Mouse (Mus musculus) hematopoietic stem cell, adult 5-6 weeks (primary cell): Measurements from ENCODE around the gene Kat6b. TPM values are rescaled to one million over a fixed set of nuclear protein-coding genes. Genes with fewer than 3 reads are reported as not detected.
A peak's percentile ranks its signal among the peaks of the same experiment; 100 is the strongest.

ENCODE experiments used
- ATAC-seq, 2 experiments: fragments of 125-278 bp in 1 of 2; replicated peaks in 1 of 2; 2 replicates each; pipeline ENCODE4 v1.8.0; 2016 to 2017; ENCODE audit warnings: inconsistent platforms in 2 of 2, mild to moderate bottlenecking in 2 of 2, moderate number of reproducible peaks in 2 of 2, low read depth in 1 of 2, moderate TSS enrichment in 1 of 2; ENCODE audit not compliant: low FRiP score in 2 of 2, poor library complexity in 2 of 2, severe bottlenecking in 2 of 2, insufficient read depth in 1 of 2, low TSS enrichment in 1 of 2
- total RNA-seq: library from RNA; stranded (forward); fragments of 172-1452, 232-1000 nt; gene quantifications from 2 replicates; pipeline ENCODE4 v1.2.3, GENCODE M21; 2017

The Kat6b gene
- total RNA-seq, 1 experiment from 2014 or later: 22.0 TPM

DNA sequence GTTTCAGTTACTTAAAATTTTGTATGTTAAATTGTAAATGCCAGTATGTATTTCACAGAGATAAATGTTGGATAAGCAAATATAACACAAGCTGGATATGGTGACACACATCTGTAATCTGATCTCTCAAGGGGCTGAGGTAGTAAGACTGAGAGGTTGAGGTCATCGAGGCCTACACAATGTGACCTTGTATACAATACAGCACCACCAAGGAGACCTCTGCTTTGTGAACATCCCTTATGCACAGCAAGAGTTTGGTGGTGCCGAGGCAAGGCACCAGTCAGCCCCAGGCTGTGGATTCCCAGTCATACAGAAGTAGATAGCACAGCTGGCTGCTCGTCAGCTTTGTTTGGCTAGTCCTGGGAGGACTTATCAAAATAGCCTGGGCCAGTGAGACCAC lies 59.1 kb downstream of the Kat6b start:
- ATAC-seq: no peak

DNA sequence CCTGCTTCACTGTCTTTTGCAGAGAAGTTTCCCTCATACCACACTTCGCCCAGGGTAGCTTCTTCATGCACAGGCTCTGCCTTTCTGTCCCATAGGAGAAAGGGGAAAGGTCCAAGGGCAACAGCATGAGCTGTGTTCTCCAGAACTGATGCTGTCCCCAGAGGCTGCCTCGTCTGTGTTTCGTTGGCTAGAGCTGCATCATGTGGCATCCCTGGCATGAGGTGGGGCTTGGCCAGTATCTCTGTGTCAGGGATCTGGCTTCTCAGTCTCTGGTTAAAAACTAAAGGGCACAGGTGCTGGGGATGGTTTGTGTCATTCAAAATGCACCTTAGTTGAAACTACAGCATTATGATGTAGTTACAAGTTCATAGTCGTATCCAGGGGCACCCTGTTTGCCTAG lies 64.3 kb downstream of the Kat6b start:
- ATAC-seq: no peak

DNA sequence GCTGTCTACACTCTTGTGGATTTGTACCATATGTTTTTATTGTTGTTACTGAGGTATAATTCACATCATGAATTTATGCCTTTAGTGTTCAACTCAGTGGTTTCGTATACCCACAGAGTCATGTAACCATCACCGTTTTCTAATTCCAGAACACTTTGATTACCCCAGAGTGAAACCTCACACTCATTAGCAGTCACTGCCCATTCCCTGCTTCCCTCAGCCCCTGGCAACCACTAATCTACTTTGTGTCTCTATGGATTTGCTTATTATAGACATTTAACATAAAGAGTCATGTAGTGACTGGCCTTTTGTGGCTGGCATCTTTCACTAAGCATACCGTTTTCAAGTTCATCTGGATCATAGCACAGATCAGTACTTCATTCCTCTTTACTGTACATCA lies 65.1 kb downstream of the Kat6b start:
- no peak for ATAC-seq

DNA sequence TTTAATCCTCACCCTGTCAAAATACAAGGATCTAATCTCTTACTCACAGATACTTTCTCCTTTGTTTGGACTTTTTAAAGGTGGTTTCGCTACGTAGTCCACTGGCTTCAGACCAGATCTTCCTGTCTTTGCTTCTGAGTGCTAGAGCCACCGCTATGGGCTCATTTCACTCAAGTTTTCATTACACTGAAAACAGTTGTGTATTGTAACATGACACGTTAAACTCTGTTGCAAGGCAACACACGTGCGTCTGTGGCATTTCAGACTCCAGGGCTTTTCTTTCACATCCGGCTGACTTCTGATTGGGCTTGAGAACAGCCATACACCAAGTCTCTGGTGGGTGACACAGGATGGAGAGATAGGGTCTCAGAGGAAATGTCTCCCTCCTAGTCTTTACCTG lies 66.1 kb downstream of the Kat6b start:
- ATAC-seq: no peak

DNA sequence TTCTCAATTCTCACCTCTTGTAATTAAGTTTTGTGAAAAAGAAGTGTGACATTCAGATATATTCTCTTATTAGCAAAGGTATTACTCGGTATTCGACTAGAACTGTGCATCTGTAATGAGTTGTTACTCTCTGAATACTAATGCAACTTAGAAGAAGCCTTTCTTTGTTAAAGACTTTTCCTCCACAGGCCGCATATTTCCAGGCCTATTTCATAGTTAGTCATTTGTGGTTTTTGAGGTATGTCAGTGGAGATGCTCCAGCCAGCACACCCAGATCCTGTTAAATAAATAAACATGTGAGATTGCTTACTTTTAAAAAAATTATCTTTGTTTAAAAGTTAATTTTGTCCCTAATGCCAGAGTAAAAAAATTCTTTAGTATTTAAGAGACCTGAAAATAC lies 66.7 kb downstream of the Kat6b start:
- no peak for ATAC-seq

DNA sequence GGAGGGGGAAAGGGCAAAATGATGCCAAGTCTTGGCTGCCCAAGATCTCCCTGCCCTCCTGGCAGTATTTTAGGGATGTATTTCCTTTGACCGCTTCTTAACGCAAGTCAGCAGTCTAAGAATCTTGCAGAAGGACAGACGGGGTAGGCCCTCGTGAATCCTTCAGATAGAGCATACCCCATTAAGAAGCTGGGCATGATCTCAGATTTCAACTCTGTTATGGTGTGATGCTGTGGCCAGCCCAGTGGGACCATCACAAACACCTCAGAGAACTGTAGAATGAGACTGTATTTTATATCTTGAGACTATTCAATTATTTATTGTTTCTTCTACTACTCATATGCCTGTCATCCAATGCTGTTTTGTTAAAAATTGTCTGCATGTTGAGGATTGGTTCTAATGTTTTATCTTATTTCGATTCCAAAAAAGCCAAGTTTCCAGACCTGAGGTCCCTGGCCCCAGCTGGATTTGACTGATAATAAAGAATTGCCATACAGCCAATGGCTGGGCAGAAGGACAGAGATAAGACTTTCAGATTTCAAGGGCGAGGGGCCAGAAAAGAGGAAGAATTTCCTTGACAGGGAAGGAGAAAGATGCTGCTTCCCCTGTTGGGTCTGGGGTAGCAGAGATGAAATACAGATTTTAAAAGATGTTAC lies 67.8 kb downstream of the Kat6b start:
- no peak for ATAC-seq

DNA sequence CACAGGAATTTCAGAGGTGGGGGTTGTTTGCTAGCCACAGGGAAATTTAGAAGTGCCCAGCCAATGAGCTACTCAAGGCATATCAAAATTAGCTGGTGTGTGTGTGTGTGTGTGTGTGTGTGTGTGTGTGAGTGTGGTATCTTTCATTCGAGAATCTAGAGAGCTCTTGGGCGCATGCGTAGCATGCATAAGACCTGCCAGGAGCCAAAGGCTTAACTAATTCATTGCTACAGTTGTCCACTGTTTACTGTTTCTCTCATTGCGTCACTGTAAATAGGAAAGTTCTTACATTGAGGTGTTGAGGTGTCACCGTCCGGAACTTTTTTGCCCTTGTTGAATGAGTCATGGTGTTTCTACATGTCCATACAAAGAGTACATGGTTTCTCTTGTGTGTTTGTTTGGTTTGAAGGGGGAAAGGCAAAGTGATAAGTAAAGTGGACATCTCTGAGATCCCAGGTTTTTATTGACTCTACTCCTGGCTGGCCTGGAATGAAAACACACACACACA lies 68.4 kb downstream of the Kat6b start:
- no peak for ATAC-seq

DNA sequence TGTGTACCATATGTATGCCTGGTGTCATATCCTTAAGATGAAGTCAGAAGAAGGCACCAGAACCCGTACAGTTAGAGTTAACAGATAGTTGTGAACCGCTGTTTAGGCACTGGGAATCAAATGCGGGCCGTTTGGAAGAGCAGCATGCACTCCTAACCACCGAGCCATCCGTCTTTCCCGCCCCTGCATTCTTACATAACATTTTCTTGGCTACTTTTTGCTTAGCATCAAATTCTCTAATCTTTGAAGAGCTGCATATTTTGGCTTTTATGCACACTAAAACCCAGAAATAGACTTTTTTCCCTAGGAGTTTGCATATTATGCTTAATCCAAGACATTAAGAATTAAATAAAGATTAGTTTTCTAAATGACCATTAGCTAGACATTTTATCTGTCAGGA lies 69.3 kb downstream of the Kat6b start:
- ATAC-seq: no peak

DNA sequence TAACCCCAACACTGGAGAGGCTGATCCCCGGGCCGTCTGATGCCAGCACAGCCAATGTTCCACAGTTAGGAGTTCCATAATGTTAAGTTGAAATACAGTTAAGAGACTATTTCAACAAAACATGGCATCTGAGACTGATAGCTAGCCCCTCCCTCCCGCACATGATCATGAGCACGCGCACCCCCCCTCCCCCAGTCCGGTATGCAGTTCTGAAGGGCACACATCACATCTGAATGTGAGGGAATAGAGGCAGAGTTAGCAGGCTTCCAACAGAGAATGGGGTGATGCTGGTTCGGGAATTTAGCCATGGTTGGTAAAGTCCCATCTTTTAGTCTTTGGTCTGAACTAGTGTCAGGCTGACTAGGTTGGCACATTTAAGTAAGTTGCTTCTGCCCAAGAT lies 70.4 kb downstream of the Kat6b start:
- ATAC-seq: no peak

DNA sequence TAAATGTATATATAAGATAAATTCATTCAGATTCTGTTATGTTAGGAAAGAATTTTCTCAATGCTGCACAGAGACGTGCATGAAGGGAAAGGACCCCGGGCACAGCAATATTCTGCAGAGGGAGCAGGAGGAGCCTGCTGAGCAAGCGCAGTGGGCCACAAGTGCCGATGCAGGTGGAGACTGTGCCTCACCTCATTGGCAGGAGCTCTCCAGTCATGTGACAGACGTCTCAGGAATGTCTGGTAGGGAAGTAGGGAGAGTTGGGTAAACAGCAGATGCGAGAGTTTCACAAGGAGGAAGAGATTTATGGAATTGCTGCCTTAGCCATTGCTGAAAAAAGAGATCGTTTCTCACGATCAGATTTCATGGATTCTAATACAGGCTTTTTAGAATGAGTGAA lies 71.7 kb downstream of the Kat6b start:
- ATAC-seq: no peak

DNA sequence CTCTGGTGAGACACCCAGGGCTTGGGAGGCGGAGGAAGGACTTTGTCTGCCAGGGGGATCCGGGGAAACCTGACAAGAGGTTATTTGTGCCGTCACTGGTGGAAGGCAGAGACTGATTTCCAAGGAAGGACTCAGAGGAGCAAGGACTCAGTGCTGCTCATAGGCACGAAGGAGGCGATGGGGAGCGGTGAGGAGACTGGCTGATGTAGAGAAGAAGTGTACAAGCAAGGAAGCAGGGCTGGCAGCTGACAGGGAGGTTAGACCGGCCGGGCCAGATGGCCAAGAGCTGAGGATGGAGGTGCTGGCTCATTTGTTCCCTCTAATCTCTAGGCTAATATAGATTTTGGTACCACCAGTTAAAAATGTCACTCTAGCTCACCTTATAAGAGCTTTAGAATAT lies 72.8 kb downstream of the Kat6b start:
- no peak for ATAC-seq

DNA sequence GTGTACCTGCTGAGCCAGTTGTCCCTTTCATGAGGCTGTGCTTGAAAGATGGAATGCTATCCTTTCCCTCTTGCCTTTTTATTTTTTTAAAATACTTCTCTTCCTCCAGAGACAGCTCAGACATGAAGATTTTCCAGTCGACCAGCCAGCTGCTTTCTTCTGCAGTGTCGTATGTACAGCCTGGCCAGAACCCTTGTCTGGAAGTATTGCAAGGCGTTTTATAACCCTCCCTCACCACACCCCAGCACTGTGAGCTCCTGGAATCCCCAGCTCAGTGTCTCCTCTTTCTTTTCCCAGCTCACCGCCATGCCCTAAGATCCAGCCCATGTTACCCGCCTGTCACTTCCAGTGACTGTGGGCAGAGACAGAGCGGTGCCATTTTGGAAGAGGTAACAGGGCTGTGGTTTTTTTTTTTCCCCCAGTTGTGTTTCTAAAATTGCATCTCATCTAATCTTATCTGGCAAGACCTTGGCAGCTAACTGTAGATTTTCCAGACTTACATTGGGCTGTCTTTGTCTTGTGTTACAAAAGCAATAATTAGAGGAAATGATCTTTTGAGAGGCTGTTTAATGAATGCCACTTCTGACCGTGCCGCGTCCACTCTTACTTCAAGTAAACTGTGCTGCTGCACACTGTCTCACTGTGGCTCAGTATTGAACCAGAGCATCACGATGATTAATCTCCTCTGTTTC lies 77.4 kb downstream of the Kat6b start:
- ATAC-seq: no peak

DNA sequence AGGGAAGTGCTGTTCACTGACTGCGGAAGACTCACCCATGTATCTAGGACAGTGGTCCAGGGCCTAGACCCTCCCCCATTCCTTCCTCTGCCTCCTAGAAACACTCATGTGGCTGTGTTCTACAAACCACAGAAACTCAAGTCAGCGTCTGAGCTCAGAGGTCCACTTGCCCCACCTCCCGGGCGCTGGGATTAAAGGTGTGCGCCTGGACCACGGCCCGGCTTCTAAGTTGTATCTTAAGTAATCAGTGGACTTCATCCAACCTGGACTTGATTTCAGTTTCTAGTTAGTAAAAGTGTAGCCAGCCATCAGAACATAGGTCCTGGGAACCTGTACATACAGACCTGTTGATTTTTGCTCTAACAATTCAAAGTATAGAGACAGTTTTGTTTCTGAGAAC lies 78.2 kb downstream of the Kat6b start:
- ATAC-seq: peak in 1 of 2 experiments; percentile 37; a peak in 1 of 4 replicates

DNA sequence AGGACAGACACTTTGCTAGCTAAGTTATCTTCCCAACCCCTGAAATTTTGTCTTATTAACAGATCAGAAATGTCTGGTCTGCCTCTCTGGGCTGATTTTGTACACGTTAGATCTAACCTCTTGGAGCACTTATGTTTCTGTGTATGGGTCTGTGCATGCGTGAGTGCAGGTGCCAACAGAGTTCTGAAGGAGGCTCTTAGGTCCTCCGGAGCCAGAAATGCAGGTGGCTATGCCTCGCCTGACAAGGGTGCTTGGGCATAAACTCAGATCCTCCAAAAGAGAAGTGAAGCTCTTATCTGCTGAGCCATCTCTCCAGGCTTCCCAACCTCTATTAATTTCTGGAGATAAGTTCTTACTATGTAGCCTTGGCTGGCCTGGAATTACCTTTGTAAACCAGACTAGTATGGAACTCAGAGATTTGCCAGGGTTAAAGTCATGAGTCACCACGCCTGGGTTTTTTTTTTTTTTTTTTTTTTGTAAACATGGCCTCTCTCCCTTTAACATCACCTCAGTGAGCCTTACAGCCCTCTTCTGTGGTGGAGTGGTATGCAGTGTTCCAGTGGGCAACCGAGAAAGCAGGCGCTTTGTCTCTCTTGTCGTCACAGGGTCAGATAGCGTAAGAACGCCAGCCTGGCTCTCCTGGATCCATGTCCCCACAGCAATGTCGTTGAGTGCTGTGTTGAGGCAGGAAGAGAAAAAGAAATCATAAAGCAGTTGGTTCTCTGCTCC lies 79.4 kb downstream of the Kat6b start:
- ATAC-seq: no peak

DNA sequence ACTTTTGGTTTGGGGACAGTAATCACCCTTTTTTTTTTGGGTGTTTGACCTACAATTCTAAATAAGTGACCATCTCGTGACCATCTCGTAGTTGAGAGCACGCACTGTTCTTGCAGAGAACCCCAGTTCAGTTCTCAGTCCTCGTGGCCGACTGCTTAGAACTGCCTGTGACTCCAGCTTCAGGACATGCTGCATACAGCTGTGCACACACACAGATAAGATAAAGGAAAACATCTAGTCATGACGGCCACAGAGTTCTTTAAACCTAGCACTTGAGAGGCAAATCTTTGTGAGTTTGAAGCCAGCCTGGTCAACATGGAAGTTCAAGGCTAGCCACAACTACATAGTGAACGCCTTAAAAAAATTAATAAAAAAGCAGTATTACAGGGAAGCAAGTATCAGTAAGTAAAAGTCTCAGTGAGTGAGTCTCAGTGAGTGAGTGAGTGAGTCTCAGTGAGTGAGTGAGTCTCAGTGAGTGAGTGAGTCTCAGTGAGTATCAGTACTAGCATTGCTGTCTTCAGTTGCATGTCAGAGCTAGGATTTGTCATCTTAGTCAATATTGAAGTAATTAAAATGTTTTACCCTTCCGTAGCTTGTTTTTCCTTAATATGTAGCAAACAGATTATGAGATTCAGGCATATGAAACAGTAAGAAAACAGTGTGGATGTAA lies 80.3 kb downstream of the Kat6b start:
- ATAC-seq: no peak

DNA sequence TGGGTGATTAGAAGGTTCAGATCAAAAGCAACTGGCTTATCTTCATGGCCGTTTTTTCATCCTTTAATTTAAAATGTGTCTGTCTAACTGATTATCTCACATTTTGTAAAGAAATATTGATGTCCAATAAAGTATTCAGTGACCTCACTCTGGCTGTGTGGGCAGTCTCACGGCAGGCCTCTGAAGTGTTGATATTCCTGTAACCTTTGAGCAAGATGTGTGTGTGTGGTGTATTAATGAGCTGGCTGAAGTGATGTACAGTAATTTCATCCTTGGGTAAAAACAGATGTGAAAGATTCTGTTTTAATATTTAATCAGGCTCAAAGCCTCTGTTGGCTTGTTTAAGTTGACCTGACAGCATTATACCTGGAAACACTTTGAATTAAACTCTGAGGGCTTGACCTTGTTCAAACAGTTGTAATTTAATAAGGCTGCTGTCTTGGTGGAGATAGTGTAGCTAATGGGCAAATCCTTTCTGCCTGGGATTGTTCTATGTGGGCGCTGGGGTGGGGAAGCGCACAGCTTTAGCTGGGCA lies 82.4 kb downstream of the Kat6b start:
- ATAC-seq: no peak

DNA sequence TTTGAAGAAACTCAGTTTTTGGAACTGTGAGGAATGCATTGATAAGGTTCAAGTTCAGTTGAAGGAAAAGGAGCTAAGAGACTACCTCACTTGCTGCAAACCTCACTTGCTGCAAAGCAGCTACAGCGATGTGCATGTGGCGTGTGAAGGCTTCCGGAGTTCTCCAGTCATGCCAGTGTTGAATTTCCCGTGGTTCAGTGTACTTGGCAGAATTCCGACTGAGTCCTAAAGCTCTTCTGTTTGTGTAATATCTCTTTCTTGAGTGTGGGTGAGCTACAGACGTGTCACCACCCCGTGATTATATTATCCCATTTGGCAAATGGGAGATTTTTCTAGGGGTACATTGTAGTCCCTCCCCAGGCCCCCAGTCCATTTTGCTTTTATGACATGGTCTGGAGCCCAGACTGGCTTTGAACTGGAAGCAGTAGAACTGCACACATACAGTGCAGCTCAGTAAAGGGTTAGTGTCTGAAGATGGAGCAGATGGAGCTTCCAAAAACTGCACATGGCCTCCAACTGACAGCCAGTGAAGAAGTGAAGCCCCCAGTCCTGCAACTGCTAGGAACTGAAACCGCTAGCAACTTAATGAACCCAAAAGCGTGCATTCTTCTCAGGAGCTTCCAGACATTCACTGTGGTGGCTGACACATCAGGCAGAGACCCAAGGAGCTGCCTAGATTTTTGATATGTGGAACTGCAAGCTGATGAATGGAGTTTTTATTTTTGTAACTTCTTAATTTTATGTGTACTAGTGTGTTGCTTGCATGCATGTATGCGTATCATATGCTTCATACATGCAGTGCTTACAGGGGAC lies 84.5 kb downstream of the Kat6b start:
- ATAC-seq: no peak
